Mouse (Mus musculus): ENCODE data around the gene Glra4. TPM values are rescaled to one million over a fixed set of nuclear protein-coding genes. Genes with fewer than 3 reads are reported as not detected.

Glra4 gene
- not detected in 2 replicates for polyA plus RNA-seq (2012; ENCODE audit: low replicate concordance)

DNA sequence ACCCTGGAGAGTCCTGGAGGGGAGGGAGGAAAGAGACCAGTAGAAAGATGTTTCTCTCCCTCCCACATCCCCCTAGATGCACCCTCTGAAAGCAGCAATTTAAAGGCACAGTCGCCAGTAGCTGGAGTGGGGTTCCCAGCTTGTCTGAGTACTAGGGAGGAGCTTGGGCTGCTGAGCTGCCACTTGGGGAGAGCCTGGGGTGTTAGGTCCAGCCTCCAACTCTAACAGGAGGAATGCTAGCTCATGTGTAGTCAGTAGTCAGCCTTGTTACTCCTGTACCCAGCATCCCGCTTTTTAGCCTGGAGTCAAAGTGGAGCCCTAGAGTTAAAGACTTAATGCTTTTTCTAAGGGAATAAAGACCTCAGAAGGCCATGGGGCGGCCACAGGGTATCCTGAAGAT, at the start of gene Glra4:
Gene Glra4 (minus strand): TSS at position 101 of the 400 bp plus-strand sequence.

DNA sequence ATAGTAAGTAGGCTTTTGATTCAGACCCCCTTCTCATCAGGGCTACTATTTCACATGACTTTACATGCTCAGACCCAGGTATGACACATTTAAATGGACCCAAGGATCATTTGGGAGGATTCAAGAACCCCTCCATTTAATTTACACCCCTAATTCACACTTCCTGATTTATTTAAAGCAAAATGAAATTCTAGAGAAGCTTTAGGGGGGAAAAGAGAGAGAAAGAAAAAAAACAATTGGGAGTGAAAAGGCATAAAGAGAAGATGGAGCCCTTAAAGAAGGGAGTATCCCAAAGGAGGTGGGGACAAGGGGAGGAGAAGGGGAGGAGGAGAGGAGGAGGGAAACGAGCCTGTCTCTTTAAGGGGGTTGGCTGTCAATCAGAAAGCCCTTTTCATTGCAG, 42.4 kb upstream of the Glra4 start, which contains the start of gene Plp1:
Gene Plp1 (plus strand): TSS at position 301 of the 400 bp plus-strand sequence.

DNA sequence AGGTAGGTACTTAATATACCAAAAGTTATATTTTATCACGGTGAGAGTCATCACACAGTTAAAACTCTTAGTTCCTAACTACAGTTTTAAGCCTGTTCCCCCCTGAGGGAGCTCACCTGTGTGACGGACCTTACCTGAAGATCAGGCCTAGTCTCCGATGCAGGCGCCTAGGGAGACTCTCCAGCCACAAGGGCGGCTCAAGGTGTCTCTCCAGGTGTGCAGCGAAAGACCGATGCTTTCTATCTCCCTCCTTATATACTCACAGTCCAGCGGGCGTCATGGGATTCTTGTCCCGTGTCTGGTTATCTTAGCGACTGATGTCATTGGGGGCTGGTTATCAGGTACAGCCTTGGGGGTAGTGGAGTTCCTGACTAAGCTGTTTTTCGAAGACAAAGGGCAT, 36.5 kb downstream of the Glra4 start, which contains the start of gene Morf4l2:
Gene Morf4l2 (minus strand): TSS at position 232 of the 400 bp plus-strand sequence.

Other genes starting within 250 kb of the Glra4 start
- not detected in 2 replicates for gene Kir3dl2, start 236.1 kb downstream of the Glra4 start, polyA plus RNA-seq (2012; ENCODE audit: low replicate concordance)
- gene Tceal3, start 189.3 kb downstream of the Glra4 start, polyA plus RNA-seq (2012; ENCODE audit: low replicate concordance) = 0.26 TPM in 1 of 2 replicates, not detected in the other
- not detected in 2 replicates for gene Tceal1, start 72.2 kb downstream of the Glra4 start, polyA plus RNA-seq (2012; ENCODE audit: low replicate concordance)
- 216 and 227 TPM in 2 replicates for gene Morf4l2, start 36.5 kb downstream of the Glra4 start, polyA plus RNA-seq (2012; ENCODE audit: low replicate concordance)
- 0.24 and 1.0 TPM in 2 replicates for gene Plp1, start 42.5 kb upstream of the Glra4 start, polyA plus RNA-seq (2012; ENCODE audit: low replicate concordance)
- gene Rab9b, start 88.6 kb upstream of the Glra4 start, polyA plus RNA-seq (2012; ENCODE audit: low replicate concordance) = not detected in 2 replicates
- not detected in 2 replicates for gene H2bfm, start 147.2 kb upstream of the Glra4 start, polyA plus RNA-seq (2012; ENCODE audit: low replicate concordance)
- gene Tmsb15b2, start 195.4 kb upstream of the Glra4 start, polyA plus RNA-seq (2012; ENCODE audit: low replicate concordance) = not detected in 2 replicates
- gene Tmsb15l, start 196.7 kb upstream of the Glra4 start, polyA plus RNA-seq (2012; ENCODE audit: low replicate concordance) = not detected in 2 replicates
- gene Tmsb15b1, start 196.7 kb upstream of the Glra4 start, polyA plus RNA-seq (2012; ENCODE audit: low replicate concordance) = not detected in 2 replicates
- gene Zcchc18, start 213.0 kb upstream of the Glra4 start, polyA plus RNA-seq (2012; ENCODE audit: low replicate concordance) = 0.08 and 0.87 TPM in 2 replicates